Mouse (Mus musculus) neural tube, embryonic 11.5 days (tissue): ENCODE measurements around the gene Slc35d2. TPM values are rescaled to one million over a fixed set of nuclear protein-coding genes. Genes with fewer than 3 reads are reported as not detected.

Experiments used
- ATAC-seq: fragments of 200-750 bp; cut with Nextera tagmentation; 2 replicates; pipeline ENCODE4 v1.8.0; 2017; ENCODE audit warnings: moderate number of reproducible peaks, mild to moderate bottlenecking, moderate TSS enrichment, moderate library complexity; ENCODE audit not compliant: insufficient read depth, low FRiP score, low TSS enrichment
- DNase-seq: peaks from one replicate; pipeline ENCODE4 v3.0.0-alpha.2; 2015; ENCODE audit warnings: low spot score
- H3K27ac ChIP-seq: fragments of 300-500 bp; sonication (generic); 2 replicates; pipeline ENCODE4 v1.5.1; 2014; ENCODE audit warnings: low read depth, mild to moderate bottlenecking, low read length
- H3K27me3 ChIP-seq: fragments of 300-500 bp; sonication (generic); 2 replicates; pipeline ENCODE4 v1.6.1; 2014; ENCODE audit warnings: mild to moderate bottlenecking, low read length, mixed read lengths; ENCODE audit not compliant: control insufficient read depth, insufficient read depth
- H3K36me3 ChIP-seq: fragments of 300-500 bp; sonication (generic); 2 replicates; pipeline ENCODE4 v1.6.1; 2014; ENCODE audit warnings: mild to moderate bottlenecking, low read length, moderate library complexity, mixed read lengths; ENCODE audit not compliant: control insufficient read depth, insufficient read depth
- H3K4me1 ChIP-seq: fragments of 300-500 bp; sonication (generic); 2 replicates; pipeline ENCODE4 v1.6.1; 2014; ENCODE audit warnings: low read length, mixed read lengths; ENCODE audit not compliant: control insufficient read depth, insufficient read depth
- H3K4me2 ChIP-seq: fragments of 300-500 bp; sonication (generic); 2 replicates; pipeline ENCODE4 v1.6.1; 2014; ENCODE audit warnings: low read depth, mild to moderate bottlenecking, moderate library complexity
- H3K4me3 ChIP-seq: fragments of 300-500 bp; sonication (generic); 2 replicates; pipeline ENCODE4 v1.5.1; 2014; ENCODE audit warnings: low read depth, low read length
- H3K9ac ChIP-seq: fragments of 300-500 bp; sonication (generic); 2 replicates; pipeline ENCODE4 v1.6.1; 2014; ENCODE audit warnings: mild to moderate bottlenecking, low read length
- H3K9me3 ChIP-seq: fragments of 300-500 bp; sonication (generic); 2 replicates; pipeline ENCODE4 v1.6.1; 2016; ENCODE audit warnings: low read length; ENCODE audit not compliant: control insufficient read depth
- WGBS: fragments of 180-500 bp; shearing (Covaris S2); extraction: QIAGEN DNeasy Blood & Tissue Kit; methylation state at CpG from one replicate; pipeline ENCODE4 v1.1.7; 2014; 5-methylcytosine and 5-hydroxymethylcytosine counted together
- polyA plus RNA-seq: library from polyadenylated mRNA; unstranded; fragments of >200 nt; fragmentation: Nextera tagmentation; extraction: Ambion mirVana; gene quantifications from 2 replicates; pipeline ENCODE4 v1.2.1, GENCODE M21; 2014

The Slc35d2 gene
- polyA plus RNA-seq, 1 experiment from 2014 or later = 3.8 TPM

DNA sequence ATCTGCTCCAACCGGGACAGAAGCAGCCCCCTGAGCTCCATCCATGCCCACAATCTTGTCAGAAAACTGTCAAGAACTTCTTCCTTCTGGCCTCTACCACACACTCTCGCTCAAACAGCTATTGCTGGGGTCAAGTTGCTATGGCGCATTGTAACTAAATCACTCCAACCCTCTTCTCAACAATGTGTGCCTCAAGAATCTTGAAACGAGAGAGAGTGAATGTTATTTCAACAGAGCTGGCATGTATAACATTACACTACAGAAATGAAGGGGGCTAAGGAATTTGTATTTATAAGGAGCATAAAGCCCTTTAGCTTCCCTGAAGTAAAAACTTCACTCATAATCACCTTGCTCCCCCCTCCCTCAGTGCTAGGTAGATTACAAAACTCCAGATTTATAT, 2.9 kb downstream of the Slc35d2 start:
- ATAC-seq (no peak), DNase-seq (no peak)
- Histone ChIP-seq H3K27ac (no peak overlapping the region), H3K27me3 (no peaks in the 10 kb centered on the region), H3K9ac (no peak overlapping the region), H3K4me2 (no peak overlapping the region), H3K9me3 (no peaks in the 10 kb centered on the region), H3K4me1 (no peaks in the 10 kb centered on the region), H3K4me3 (no peak overlapping the region), H3K36me3 (no peaks in the 10 kb centered on the region)
- WGBS = 66% methylated on average over 4 of the region's 4 CpGs

- 91% methylated on average over 6 of the region's 6 CpGs for WGBS
- H3K27me3 ChIP-seq = no peaks in the 10 kb centered on the region
Measured at GRCm38 (mm10) chr13:64124886-64125285, 4.3 kb downstream of the Slc35d2 start.

GRCm38 (mm10) chr13:64123491-64124188, 5.5 kb downstream of the Slc35d2 start:
- Histone ChIP-seq H3K9me3 (no peaks in the 10 kb centered on the region), H3K4me1 (no peaks in the 10 kb centered on the region), H3K4me3 (no peak overlapping the region), H3K9ac (no peak overlapping the region), H3K4me2 (no peak overlapping the region), H3K27ac (no peak overlapping the region), H3K27me3 (no peaks in the 10 kb centered on the region), H3K36me3 (no peaks in the 10 kb centered on the region)
- WGBS = 30% methylated on average over 6 of the region's 6 CpGs
- DNase-seq = no peak
- ATAC-seq = no peak

More at GRCm38 (mm10) chr13:64124886-64125285, 4.3 kb downstream of the Slc35d2 start:
- no peak overlapping the region for H3K9ac ChIP-seq
- H3K4me3 ChIP-seq = no peak overlapping the region
- H3K4me1 ChIP-seq = no peaks in the 10 kb centered on the region
- H3K36me3 ChIP-seq = no peaks in the 10 kb centered on the region
- no peak for ATAC-seq
- H3K27ac ChIP-seq = no peak overlapping the region
- DNase-seq = no peak
- H3K9me3 ChIP-seq = no peaks in the 10 kb centered on the region
- no peak overlapping the region for H3K4me2 ChIP-seq

GRCm38 (mm10) chr13:64120760-64121159, 8.4 kb downstream of the Slc35d2 start:
- no peak for DNase-seq
- H3K4me1 ChIP-seq = no peaks in the 10 kb centered on the region
- no peak overlapping the region for H3K4me3 ChIP-seq
- H3K4me2 ChIP-seq = no peak overlapping the region
- H3K27me3 ChIP-seq = no peaks in the 10 kb centered on the region
- no peak for ATAC-seq
- no peak overlapping the region for H3K9ac ChIP-seq
- WGBS = 58% methylated on average over 4 of the region's 4 CpGs
- no peaks in the 10 kb centered on the region for H3K36me3 ChIP-seq
- no peaks in the 10 kb centered on the region for H3K9me3 ChIP-seq
- no peak overlapping the region for H3K27ac ChIP-seq

- H3K9me3 ChIP-seq = no peaks in the 10 kb centered on the region
- no peak overlapping the region for H3K27ac ChIP-seq
- 49% methylated on average over 2 of the region's 2 CpGs for WGBS
- no peaks in the 10 kb centered on the region for H3K4me1 ChIP-seq
- ATAC-seq = no peak
- DNase-seq = no peak
- H3K4me2 ChIP-seq = no peak overlapping the region
- H3K4me3 ChIP-seq = no peak overlapping the region
- no peaks in the 10 kb centered on the region for H3K27me3 ChIP-seq
- H3K36me3 ChIP-seq = no peaks in the 10 kb centered on the region
- no peak overlapping the region for H3K9ac ChIP-seq
Measured at GRCm38 (mm10) chr13:64117442-64117841, 11.7 kb downstream of the Slc35d2 start.

GRCm38 (mm10) chr13:64110421-64110820, 18.7 kb downstream of the Slc35d2 start:
- WGBS = 100% methylated on average over 1 of the region's 1 CpGs
- Histone ChIP-seq H3K9me3 (no peaks in the 10 kb centered on the region), H3K27ac (no peak overlapping the region), H3K27me3 (no peaks in the 10 kb centered on the region), H3K36me3 (no peaks in the 10 kb centered on the region), H3K4me2 (no peak overlapping the region), H3K4me3 (no peak overlapping the region), H3K4me1 (peaks cover 3% of the 10 kb centered on the region; the same call in 1 of the 2 replicates), H3K9ac (no peak overlapping the region)
- ATAC-seq = no peak
- no peak for DNase-seq

DNA sequence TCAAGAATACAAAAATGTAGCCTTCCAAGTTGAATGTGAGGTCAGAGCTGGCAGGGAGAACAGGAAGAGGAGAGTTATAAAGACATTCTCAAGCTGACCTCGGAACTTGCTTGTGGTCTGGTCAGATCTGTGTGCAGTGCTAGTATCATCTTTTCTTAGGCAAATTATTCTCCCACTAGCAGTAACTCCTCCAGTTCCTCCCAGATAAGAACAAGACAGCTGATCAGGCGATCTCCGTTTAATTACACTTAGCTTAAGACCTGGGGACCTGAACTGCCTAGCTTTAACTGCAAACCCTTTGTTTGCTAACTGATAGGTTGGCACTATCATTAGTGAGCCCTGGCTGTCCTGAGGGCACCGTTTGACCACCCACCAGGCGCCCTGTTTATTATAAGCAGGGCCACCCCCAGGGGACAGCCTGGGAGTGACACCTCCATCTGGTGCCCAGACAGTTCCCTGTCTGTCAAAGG, 20.8 kb downstream of the Slc35d2 start:
- no peak overlapping the region for H3K4me2 ChIP-seq
- H3K27ac ChIP-seq = peak overlapping the region; percentile 11; the same call in 1 of the 2 replicates
- 15% methylated on average over 5 of the region's 5 CpGs for WGBS
- H3K36me3 ChIP-seq = no peaks in the 10 kb centered on the region
- H3K27me3 ChIP-seq = no peaks in the 10 kb centered on the region
- ATAC-seq (peak; percentile 61), DNase-seq (peak; percentile 73)
- no peak overlapping the region for H3K4me3 ChIP-seq
- H3K9me3 ChIP-seq = no peaks in the 10 kb centered on the region
- no peak overlapping the region for H3K9ac ChIP-seq
- H3K4me1 ChIP-seq = peaks cover 3% of the 10 kb centered on the region; the same call in 1 of the 2 replicates

GRCm38 (mm10) chr13:64107535-64107934, 21.6 kb downstream of the Slc35d2 start:
- ATAC-seq = peak; percentile 88
- H3K4me2 ChIP-seq = no peak overlapping the region; the same call in 1 of the 2 replicates

GRCm38 (mm10) chr13:64107105-64107504, 22.1 kb downstream of the Slc35d2 start:
- no peak overlapping the region for H3K4me2 ChIP-seq
- DNase-seq = no peak
- no peak overlapping the region for H3K9ac ChIP-seq
- 36% methylated on average over 3 of the region's 3 CpGs for WGBS
- H3K27ac ChIP-seq = no peak overlapping the region
- H3K4me3 ChIP-seq = no peak overlapping the region
- H3K27me3 ChIP-seq = no peaks in the 10 kb centered on the region
- no peaks in the 10 kb centered on the region for H3K9me3 ChIP-seq
- H3K4me1 ChIP-seq = peaks cover 3% of the 10 kb centered on the region; the same call in 1 of the 2 replicates
- peak; percentile 14 for ATAC-seq
- H3K36me3 ChIP-seq = no peaks in the 10 kb centered on the region

More at GRCm38 (mm10) chr13:64107535-64107934, 21.6 kb downstream of the Slc35d2 start:
- DNase-seq = peak; percentile 81
- no peaks in the 10 kb centered on the region for H3K36me3 ChIP-seq
- H3K9me3 ChIP-seq = no peaks in the 10 kb centered on the region
- no peak overlapping the region for H3K4me3 ChIP-seq
- no peaks in the 10 kb centered on the region for H3K27me3 ChIP-seq
- H3K4me1 ChIP-seq = peaks cover 3% of the 10 kb centered on the region; the same call in 1 of the 2 replicates
- H3K27ac ChIP-seq = no peak overlapping the region
- H3K9ac ChIP-seq = no peak overlapping the region
- whole genome bisulfite sequencing = 6% methylated on average over 8 of the region's 8 CpGs
